Mouse (Mus musculus) granulocyte monocyte progenitor cell, adult 5-6 weeks (primary cell): ENCODE measurements around the gene Gm266. TPM values are rescaled to one million over a fixed set of nuclear protein-coding genes. Genes with fewer than 3 reads are reported as not detected.

ENCODE experiments used
- ATAC-seq: replicated peaks from 2 replicates; pipeline ENCODE4 v1.8.0; 2016; ENCODE audit warnings: mild to moderate bottlenecking, moderate TSS enrichment, inconsistent platforms; ENCODE audit not compliant: poor library complexity, severe bottlenecking
- total RNA-seq, 2 experiments: library from RNA; stranded (forward) in 1 of 2; stranded (reverse) in 1 of 2; fragments of 200-712, 200-1000 nt in 1 of 2; fragments of >200 nt in 1 of 2; fragmentation: Nextera tagmentation in 1 of 2; gene quantifications; 2 replicates each; pipeline ENCODE4 v1.2.3; 2014 to 2017

Gm266 gene
- total RNA-seq, 2 experiments from 2014 or later = not detected

GRCm38 (mm10) chr12:111441523-111441922 lies 44.1 kb downstream of the Gm266 start:
- 0 out of 2 replicates have a peak, but pooled peaks have one; percentile 4 for ATAC-seq

- no peak for ATAC-seq
Observed at GRCm38 (mm10) chr12:111440701-111441373, 44.8 kb downstream of the Gm266 start.

- no peak for ATAC-seq
Observed at GRCm38 (mm10) chr12:111438850-111439249, 46.8 kb downstream of the Gm266 start.

- ATAC-seq = peak; percentile 58
Observed at GRCm38 (mm10) chr12:111437222-111437900, 48.3 kb downstream of the Gm266 start.

- peak; percentile 60 for ATAC-seq
Observed at GRCm38 (mm10) chr12:111436640-111437039, 49.0 kb downstream of the Gm266 start.

- 0 out of 2 replicates have a peak, but pooled peaks have one; percentile 22 for ATAC-seq
Observed at GRCm38 (mm10) chr12:111436170-111436569, 49.5 kb downstream of the Gm266 start.

- ATAC-seq = no peak
Observed at GRCm38 (mm10) chr12:111434745-111435327, 50.8 kb downstream of the Gm266 start.

Other genes starting within 250 kb of the Gm266 start
- 0.73 and 1.9 TPM in 2 replicates for gene Amn, start 214.7 kb downstream of the Gm266 start, total RNA-seq (2014; fragmentation: Nextera tagmentation)
- gene Amn, start 214.7 kb downstream of the Gm266 start, total RNA-seq (2017) = not detected in 2 replicates
- gene Cdc42bpb, start 108.1 kb downstream of the Gm266 start, total RNA-seq (2014; fragmentation: Nextera tagmentation) = 5.6 and 8.1 TPM in 2 replicates
- gene Cdc42bpb, start 108.1 kb downstream of the Gm266 start, total RNA-seq (2017) = 4.8 and 8.6 TPM in 2 replicates
- not detected in 2 replicates for gene Lbhd2, start 79.0 kb downstream of the Gm266 start, total RNA-seq (2014; fragmentation: Nextera tagmentation)
- not detected in 2 replicates for gene Lbhd2, start 79.0 kb downstream of the Gm266 start, total RNA-seq (2017)
- not detected in 2 replicates for gene Exoc3l4, start 68.8 kb downstream of the Gm266 start, total RNA-seq (2014; fragmentation: Nextera tagmentation)
- gene Exoc3l4, start 68.8 kb downstream of the Gm266 start, total RNA-seq (2017) = 0.26 TPM in 1 of 2 replicates, not detected in the other
- 28.6 and 30.4 TPM in 2 replicates for gene Tnfaip2, start 43.4 kb downstream of the Gm266 start, total RNA-seq (2014; fragmentation: Nextera tagmentation)
- 27.4 and 56.1 TPM in 2 replicates for gene Tnfaip2, start 43.4 kb downstream of the Gm266 start, total RNA-seq (2017)
- 197 and 224 TPM in 2 replicates for gene Eif5, start 52.2 kb upstream of the Gm266 start, total RNA-seq (2014; fragmentation: Nextera tagmentation)
- 290 and 339 TPM in 2 replicates for gene Eif5, start 52.2 kb upstream of the Gm266 start, total RNA-seq (2017)
- 55.8 and 61.7 TPM in 2 replicates for gene Mark3, start 88.7 kb upstream of the Gm266 start, total RNA-seq (2014; fragmentation: Nextera tagmentation)
- 61.3 and 71.8 TPM in 2 replicates for gene Mark3, start 88.7 kb upstream of the Gm266 start, total RNA-seq (2017)
- 4.2 TPM in 1 of 2 replicates, not detected in the other for gene Ckb, start 186.5 kb upstream of the Gm266 start, total RNA-seq (2014; fragmentation: Nextera tagmentation)
- gene Ckb, start 186.5 kb upstream of the Gm266 start, total RNA-seq (2017) = 0.57 and 1.4 TPM in 2 replicates
- 18.6 and 21.9 TPM in 2 replicates for gene Trmt61a, start 192.3 kb upstream of the Gm266 start, total RNA-seq (2014; fragmentation: Nextera tagmentation)
- 10.0 and 10.1 TPM in 2 replicates for gene Trmt61a, start 192.3 kb upstream of the Gm266 start, total RNA-seq (2017)
- 28.0 and 32.0 TPM in 2 replicates for gene Bag5, start 227.4 kb upstream of the Gm266 start, total RNA-seq (2014; fragmentation: Nextera tagmentation)
- gene Bag5, start 227.4 kb upstream of the Gm266 start, total RNA-seq (2017) = 33.3 and 41.2 TPM in 2 replicates
- gene Apopt1, start 227.4 kb upstream of the Gm266 start, total RNA-seq (2014; fragmentation: Nextera tagmentation) = 49.6 and 51.3 TPM in 2 replicates
- gene Apopt1, start 227.4 kb upstream of the Gm266 start, total RNA-seq (2017) = 57.2 and 60.9 TPM in 2 replicates